Mouse (Mus musculus): ENCODE measurements around the gene Clmn.

DNA sequence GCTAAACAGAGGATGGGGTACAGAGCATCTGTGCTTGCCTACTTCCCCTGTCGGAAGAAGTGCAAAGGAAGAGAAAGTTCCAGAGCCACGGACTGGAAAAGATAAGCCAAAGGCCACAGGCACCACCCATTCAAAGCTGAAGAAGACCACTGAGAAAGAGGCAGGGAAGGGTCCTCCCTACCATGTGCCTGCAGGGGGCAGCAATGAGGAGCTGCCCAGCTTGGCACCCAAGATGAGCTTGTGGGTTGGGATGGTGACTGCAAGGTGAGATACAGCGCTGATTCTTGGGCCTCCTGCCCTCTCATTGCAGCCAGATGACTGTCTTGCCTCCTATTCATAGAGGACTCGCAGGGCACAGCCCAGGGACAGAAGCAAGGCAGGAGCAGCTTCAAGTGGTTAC lies 97.7 kb downstream of the Clmn start:
- TF ChIP-seq CTCF (conservative IDR thresholded peaks at IDR 0.05; ENCODE audit: insufficient read depth, insufficient read length, low read depth, low read length) (peak; percentile 56), POLR2A (IDR thresholded peaks at IDR 0.05; ENCODE audit: low read depth, low read length) (no peak)

All from kidney, adult 2 months (tissue).